Mouse (Mus musculus) CH12.LX (cell line): ENCODE results near the gene Tnnc1. TPM values are rescaled to one million over a fixed set of nuclear protein-coding genes. Genes with fewer than 3 reads are reported as not detected.

Experiments used
- DNase-seq: peaks from one replicate; pipeline ENCODE4 v3.0.0-alpha.2; 2013; ENCODE audit errors: extremely low read depth
- H3K27ac ChIP-seq: 2 replicates; pipeline ENCODE4 v1.5.1; 2012; ENCODE audit warnings: low read depth, mild to moderate bottlenecking, control low read depth, moderate library complexity; ENCODE audit not compliant: insufficient read depth
- H3K27me3 ChIP-seq: replicated peaks from 2 replicates; pipeline ENCODE3; 2012; ENCODE audit warnings: inconsistent platforms
- H3K36me3 ChIP-seq, 2 experiments: replicated peaks in 1 of 2; 2 replicates each; pipeline versions ENCODE3 to v1.6.1; 2012; ENCODE audit warnings: inconsistent platforms in 1 of 2, low read length in 1 of 2, mild to moderate bottlenecking in 1 of 2, mixed read lengths in 1 of 2, moderate library complexity in 1 of 2; ENCODE audit not compliant: control insufficient read depth in 1 of 2, insufficient read depth in 1 of 2
- H3K4me1 ChIP-seq, 2 experiments: 2 replicates each; pipeline ENCODE4 v1.6.1; 2012; ENCODE audit warnings: inconsistent platforms in 1 of 2, moderate library complexity in 1 of 2; ENCODE audit not compliant: insufficient read depth in 2 of 2, control insufficient read depth in 1 of 2
- H3K4me2 ChIP-seq: 2 replicates; pipeline ENCODE4 v1.6.1; 2012; ENCODE audit warnings: low read depth, mild to moderate bottlenecking, control low read depth; ENCODE audit not compliant: poor library complexity, insufficient read depth, severe bottlenecking
- H3K4me3 ChIP-seq, 3 experiments: fragments of 150-350 bp in 1 of 3; sonication (generic) in 1 of 3; replicated peaks in 1 of 3; 2 replicates each; pipeline versions ENCODE3 to v1.5.1; 2011 to 2012; ENCODE audit warnings: low read depth in 2 of 3, low read length in 2 of 3, mild to moderate bottlenecking in 2 of 3, moderate library complexity in 2 of 3, control low read depth in 1 of 3, improper control_type of control experiment in 1 of 3, inconsistent platforms in 1 of 3, mixed read lengths in 1 of 3; ENCODE audit not compliant: poor library complexity in 1 of 3
- H3K79me2 ChIP-seq: replicated peaks from 2 replicates; pipeline ENCODE4 v1.6.1; 2012; ENCODE audit warnings: mild to moderate bottlenecking, moderate library complexity; ENCODE audit not compliant: control insufficient read depth, poor library complexity, insufficient read depth, severe bottlenecking; ENCODE audit errors: extremely low read depth
- H3K9ac ChIP-seq: 2 replicates; pipeline ENCODE4 v1.6.1; 2012; ENCODE audit warnings: low read depth, mild to moderate bottlenecking, control low read depth, moderate library complexity; ENCODE audit not compliant: insufficient read depth
- H3K9me3 ChIP-seq: replicated peaks from 2 replicates; pipeline ENCODE3; 2012; ENCODE audit warnings: low read length, inconsistent platforms, mixed read lengths
- BHLHE40 ChIP-seq: IDR thresholded peaks from 2 replicates; pipeline ENCODE4 v1.6.1; 2011; ENCODE audit warnings: mild to moderate bottlenecking, low read depth, low read length, improper control_type of control experiment
- CHD1 ChIP-seq: IDR thresholded peaks from 2 replicates; pipeline ENCODE4 v1.6.1; 2012; ENCODE audit warnings: low read depth, low read length, improper control_type of control experiment, inconsistent platforms
- CHD2 ChIP-seq: IDR thresholded peaks from 2 replicates; pipeline ENCODE4 v1.6.1; 2011; ENCODE audit warnings: low read length, improper control_type of control experiment
- CTCF ChIP-seq, 2 experiments: IDR thresholded peaks in 1 of 2; conservative IDR thresholded peaks in 1 of 2; 2 replicates each; pipeline ENCODE4 v1.5.1; 2011 to 2012; ENCODE audit warnings: low read depth in 2 of 2, low read length in 2 of 2, improper control_type of control experiment in 1 of 2, inconsistent platforms in 1 of 2, mild to moderate bottlenecking in 1 of 2, moderate library complexity in 1 of 2
- E2F4 ChIP-seq: IDR thresholded peaks from 2 replicates; pipeline ENCODE4 v1.6.1; 2011; ENCODE audit warnings: low read depth, low read length, improper control_type of control experiment; ENCODE audit not compliant: insufficient replicate concordance
- ELF1 ChIP-seq: IDR thresholded peaks from 2 replicates; pipeline ENCODE4 v1.6.1; 2014; ENCODE audit warnings: low read depth, mild to moderate bottlenecking, inconsistent platforms, low read length, improper control_type of control experiment
- EP300 ChIP-seq: IDR thresholded peaks from 2 replicates; pipeline ENCODE4 v1.6.1; 2011; ENCODE audit warnings: low read length, improper control_type of control experiment
- ETS1 ChIP-seq: conservative IDR thresholded peaks from 2 replicates; pipeline ENCODE4 v1.6.1; 2012; ENCODE audit warnings: low read depth, mild to moderate bottlenecking, inconsistent platforms, low read length, improper control_type of control experiment, moderate library complexity
- GABPA ChIP-seq: IDR thresholded peaks from 2 replicates; pipeline ENCODE4 v1.6.1; 2012; ENCODE audit warnings: low read depth, low read length, improper control_type of control experiment, inconsistent platforms; ENCODE audit not compliant: insufficient replicate concordance
- HCFC1 ChIP-seq: IDR thresholded peaks from 2 replicates; pipeline ENCODE4 v1.6.1; 2012; ENCODE audit warnings: low read depth, mild to moderate bottlenecking, inconsistent platforms, low read length, improper control_type of control experiment
- IRF4 ChIP-seq: IDR thresholded peaks from 2 replicates; pipeline ENCODE4 v1.6.1; 2014; ENCODE audit warnings: low read depth, mild to moderate bottlenecking, inconsistent platforms, low read length, improper control_type of control experiment
- JUN ChIP-seq: IDR thresholded peaks from 2 replicates; pipeline ENCODE4 v1.6.1; 2011; ENCODE audit warnings: low read depth, mild to moderate bottlenecking, low read length, improper control_type of control experiment, moderate library complexity; ENCODE audit not compliant: insufficient read depth
- JUND ChIP-seq: conservative IDR thresholded peaks from 2 replicates; pipeline ENCODE4 v1.6.1; 2011; ENCODE audit warnings: low read depth, low read length, improper control_type of control experiment
- KAT2A ChIP-seq: IDR thresholded peaks from 2 replicates; pipeline ENCODE4 v1.6.1; 2012; ENCODE audit warnings: low read length, improper control_type of control experiment, inconsistent platforms; ENCODE audit not compliant: insufficient replicate concordance
- MAFK ChIP-seq: IDR thresholded peaks from 2 replicates; pipeline ENCODE4 v1.6.1; 2011; ENCODE audit warnings: low read length, improper control_type of control experiment; ENCODE audit not compliant: insufficient replicate concordance
- MAX ChIP-seq: IDR thresholded peaks from 2 replicates; pipeline ENCODE4 v1.6.1; 2011; ENCODE audit warnings: low read length, improper control_type of control experiment
- MAZ ChIP-seq: IDR thresholded peaks from 2 replicates; pipeline ENCODE4 v1.6.1; 2012; ENCODE audit warnings: low read depth, mild to moderate bottlenecking, inconsistent platforms, low read length, improper control_type of control experiment, moderate library complexity
- MEF2A ChIP-seq: IDR thresholded peaks from 2 replicates; pipeline ENCODE4 v1.6.1; 2014; ENCODE audit warnings: low read depth, mild to moderate bottlenecking, inconsistent platforms, low read length, improper control_type of control experiment, borderline replicate concordance
- MXI1 ChIP-seq: IDR thresholded peaks from 2 replicates; pipeline ENCODE4 v1.6.1; 2011; ENCODE audit warnings: mild to moderate bottlenecking, low read depth, low read length, improper control_type of control experiment
- MYC ChIP-seq: IDR thresholded peaks from 2 replicates; pipeline ENCODE4 v1.6.1; 2011; ENCODE audit warnings: low read depth, mild to moderate bottlenecking, improper control_type of control experiment, low read length
- NELFE ChIP-seq: IDR thresholded peaks from 2 replicates; pipeline ENCODE4 v1.6.1; 2011; ENCODE audit warnings: low read depth, low read length, improper control_type of control experiment
- NRF1 ChIP-seq: IDR thresholded peaks from 2 replicates; pipeline ENCODE4 v1.6.1; 2014; ENCODE audit warnings: low read depth, mild to moderate bottlenecking, inconsistent platforms, low read length, improper control_type of control experiment, moderate library complexity
- PAX5 ChIP-seq: IDR thresholded peaks from 2 replicates; pipeline ENCODE4 v1.6.1; 2012; ENCODE audit warnings: low read length, inconsistent platforms, mixed read lengths
- POLR2A ChIP-seq: IDR thresholded peaks from 2 replicates; pipeline ENCODE4 v1.6.1; 2011; ENCODE audit warnings: low read depth, mild to moderate bottlenecking, improper control_type of control experiment, low read length
- POLR2AphosphoS2 ChIP-seq: IDR thresholded peaks from 2 replicates; pipeline ENCODE4 v1.6.1; 2011; ENCODE audit warnings: low read depth, low read length, improper control_type of control experiment
- RAD21 ChIP-seq: IDR thresholded peaks from 2 replicates; pipeline ENCODE4 v1.6.1; 2011; ENCODE audit warnings: low read depth, mild to moderate bottlenecking, low read length, improper control_type of control experiment, moderate library complexity
- RCOR1 ChIP-seq: conservative IDR thresholded peaks from 2 replicates; pipeline ENCODE4 v1.6.1; 2012; ENCODE audit warnings: low read depth, mild to moderate bottlenecking, inconsistent platforms, low read length, improper control_type of control experiment
- SIN3A ChIP-seq: IDR thresholded peaks from 2 replicates; pipeline ENCODE4 v1.6.1; 2012; ENCODE audit warnings: low read length, improper control_type of control experiment, inconsistent platforms
- SMC3 ChIP-seq: IDR thresholded peaks from 2 replicates; pipeline ENCODE4 v1.6.1; 2011; ENCODE audit warnings: low read depth, low read length, improper control_type of control experiment
- TBP ChIP-seq: conservative IDR thresholded peaks from 2 replicates; pipeline ENCODE4 v1.6.1; 2011; ENCODE audit warnings: low read depth, low read length, improper control_type of control experiment
- TCF12 ChIP-seq: IDR thresholded peaks from 2 replicates; pipeline ENCODE4 v1.6.1; 2014; ENCODE audit warnings: low read depth, mild to moderate bottlenecking, inconsistent platforms, low read length, improper control_type of control experiment
- UBTF ChIP-seq: IDR thresholded peaks from 2 replicates; pipeline ENCODE4 v1.6.1; 2012; ENCODE audit warnings: low read depth, mild to moderate bottlenecking, inconsistent platforms, low read length, improper control_type of control experiment, moderate library complexity
- USF1 ChIP-seq: IDR thresholded peaks from 2 replicates; pipeline ENCODE4 v1.6.1; 2014; ENCODE audit warnings: low read depth, mild to moderate bottlenecking, inconsistent platforms, low read length, improper control_type of control experiment
- USF2 ChIP-seq: conservative IDR thresholded peaks from 2 replicates; pipeline ENCODE4 v1.6.1; 2011; ENCODE audit warnings: low read depth, low read length, improper control_type of control experiment
- ZC3H11A ChIP-seq: IDR thresholded peaks from 2 replicates; pipeline ENCODE4 v1.6.1; 2012; ENCODE audit warnings: low read depth, mild to moderate bottlenecking, inconsistent platforms, low read length, improper control_type of control experiment
- ZKSCAN1 ChIP-seq: IDR thresholded peaks from 2 replicates; pipeline ENCODE4 v1.6.1; 2012; ENCODE audit warnings: low read depth, inconsistent platforms, low read length, improper control_type of control experiment, borderline replicate concordance
- ZMIZ1 ChIP-seq: IDR thresholded peaks from 2 replicates; pipeline ENCODE4 v1.6.1; 2012; ENCODE audit warnings: low read depth, mild to moderate bottlenecking, inconsistent platforms, low read length, improper control_type of control experiment
- ZNF384 ChIP-seq: IDR thresholded peaks from 2 replicates; pipeline ENCODE4 v1.6.1; 2012; ENCODE audit warnings: low read depth, low read length, improper control_type of control experiment, inconsistent platforms
- dilution Hi-C: fragments of 300-500 bp; cut with MboI; formaldehyde crosslinking; loops from 2 replicates; pipeline ENCODE4 v1.14.3; 2020; ENCODE audit warnings: low sequenced_read_pairs; ENCODE audit not compliant: extremely low pct_unique_long_range_greater_than_20kb, extremely low pct_ligation_motif_present
- in situ Hi-C: fragments of 300-500 bp; cut with MboI; formaldehyde crosslinking; loops from 3 replicates; pipeline ENCODE4 v1.14.3; 2019; ENCODE audit warnings: low sequenced_read_pairs, low pct_ligation_motif_present, low pct_unique_long_range_greater_than_20kb, mixed read lengths
- polyA plus RNA-seq: library from polyadenylated mRNA; unstranded; fragments of >175 nt; gene quantifications from 2 replicates; pipeline ENCODE4 v1.2.1, GENCODE M21; 2012; ENCODE audit warnings: low read depth; ENCODE audit not compliant: insufficient read length
- total RNA-seq, 2 experiments: library from RNA; depleted of rRNA; stranded (reverse); fragments of 300-350 nt in 1 of 2; fragments of >200 nt in 1 of 2; gene quantifications; 2 replicates each; pipeline ENCODE4 v1.2.3; 2012 to 2014

The Tnnc1 gene
- total and polyA plus RNA-seq, 3 experiments, result 0.25 to 0.66 (median 0.63) TPM

GRCm38 (mm10) chr14:31197547-31198516 is 10.3 kb upstream of the Tnnc1 start:
- H3K4me3 ChIP-seq, result peak overlapping the region in 1 of 3 experiments; percentile 10
- H3K36me3 ChIP-seq, result peaks cover 43 to 88% of the 10 kb centered on the region in 2 experiments
- dilution Hi-C loops, result no loop called here
- peaks cover 16% of the 10 kb centered on the region for H3K79me2 ChIP-seq
- in situ Hi-C loops, result no loop called here
- peak overlapping the region; percentile 48 for H3K27ac ChIP-seq
- no peaks in the 10 kb centered on the region for H3K27me3 ChIP-seq
- H3K4me1 ChIP-seq, result peaks cover 4 to 27% of the 10 kb centered on the region in 2 experiments; a peak in 3 of 4 replicates
- peak; percentile 59 for DNase-seq
- no peak overlapping the region for H3K9ac ChIP-seq
- TF ChIP-seq ETS1 (peak; percentile 24; the same call in 1 of the 2 replicates), POLR2AphosphoS2 (no peak), SMC3 (no peak), JUND (no peak), MYC (no peak), ZMIZ1 (no peak), NRF1 (no peak), RCOR1 (no peak), PAX5 (no peak), MXI1 (peak; percentile 86; the same call in 1 of the 2 replicates), ZNF384 (peak; percentile 80), POLR2A (peak; percentile 35; the same call in 1 of the 2 replicates), CHD1 (no peak), MAFK (no peak), RAD21 (no peak), MEF2A (no peak), E2F4 (no peak), ELF1 (no peak), JUN (no peak), UBTF (no peak), CTCF (conservative IDR thresholded peaks at IDR 0.05 in 1 of 2, IDR thresholded peaks at IDR 0.05 in 1 of 2; ENCODE audit: low read depth in 2 of 2, low read length in 2 of 2) (no peak), IRF4 (peak; percentile 64), TBP (no peak), BHLHE40 (peak; percentile 86), CHD2 (no peak), SIN3A (0 out of 2 replicates have a peak, but pooled peaks have one; percentile 55), USF2 (no peak), TCF12 (no peak), USF1 (no peak), ZKSCAN1 (no peak), KAT2A (no peak), EP300 (no peak), MAX (0 out of 2 replicates have a peak, but pooled peaks have one; percentile 61), HCFC1 (0 out of 2 replicates have a peak, but pooled peaks have one; percentile 10), GABPA (no peak), ZC3H11A (no peak), NELFE (no peak), MAZ (no peak)
- no peaks in the 10 kb centered on the region for H3K9me3 ChIP-seq
- H3K4me2 ChIP-seq, result peak overlapping the region; percentile 82
